Mouse (Mus musculus): Measurements from ENCODE around the gene Gramd4. TPM values are rescaled to one million over a fixed set of nuclear protein-coding genes. Genes with fewer than 3 reads are reported as not detected.
"Not testable (repeated sequence)": the region's sequence is repeated elsewhere in the genome, so short reads cannot be mapped to it uniquely, and the experiment has no call there.

Gramd4 gene
- total RNA-seq, 2 experiments from 2014 or later = 7.6 to 12.1 TPM

DNA sequence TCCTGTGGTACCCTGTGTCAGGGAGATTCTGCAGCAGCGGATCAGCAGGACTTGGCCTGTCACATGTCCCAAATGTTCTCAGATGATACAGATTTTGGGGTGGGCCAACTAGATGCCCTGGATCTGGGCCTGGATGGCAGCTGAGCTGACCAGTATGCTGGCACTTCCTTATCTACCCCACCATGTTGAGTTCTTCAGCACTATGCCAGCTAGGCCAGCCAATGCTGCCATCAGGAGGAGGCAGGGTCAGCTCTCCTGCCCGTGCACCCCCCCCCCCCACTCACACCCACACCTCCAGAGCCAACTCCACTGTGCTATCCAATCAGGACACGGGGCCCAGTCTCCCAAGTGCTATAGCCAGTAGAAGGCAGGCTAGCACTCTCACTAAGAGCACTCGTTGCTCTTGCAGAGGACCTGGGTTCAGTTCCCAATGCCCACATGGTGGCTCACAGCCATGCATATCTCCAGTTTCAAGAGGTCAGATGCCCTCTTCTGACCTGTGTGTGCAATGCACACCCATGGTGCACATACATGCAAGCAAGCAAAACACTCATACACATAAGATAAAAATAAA lies 7.2 kb upstream of the Gramd4 start:
- no peak for DNase-seq (ENCODE audit: low spot score)

DNA sequence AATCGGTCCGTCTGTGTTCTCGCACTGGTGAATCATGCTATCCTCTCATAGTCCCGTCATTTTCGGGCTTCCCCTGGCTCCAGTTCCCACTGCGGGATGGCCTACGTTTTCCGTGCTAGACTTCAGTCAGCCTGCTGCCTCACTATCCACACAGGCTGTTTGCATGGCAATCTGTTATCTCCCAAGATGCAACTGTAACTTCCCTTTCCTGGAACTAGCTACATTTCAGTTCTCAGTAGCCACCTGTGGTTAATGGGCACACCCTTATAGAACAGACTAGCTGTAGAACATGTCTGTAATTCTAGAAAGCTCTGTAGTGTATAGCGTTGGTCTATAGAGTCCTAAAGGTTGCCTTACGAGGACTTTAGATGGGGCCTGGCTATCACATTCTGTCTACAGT lies 6.3 kb upstream of the Gramd4 start:
- DNase-seq (ENCODE audit: low spot score) = no peak

DNA sequence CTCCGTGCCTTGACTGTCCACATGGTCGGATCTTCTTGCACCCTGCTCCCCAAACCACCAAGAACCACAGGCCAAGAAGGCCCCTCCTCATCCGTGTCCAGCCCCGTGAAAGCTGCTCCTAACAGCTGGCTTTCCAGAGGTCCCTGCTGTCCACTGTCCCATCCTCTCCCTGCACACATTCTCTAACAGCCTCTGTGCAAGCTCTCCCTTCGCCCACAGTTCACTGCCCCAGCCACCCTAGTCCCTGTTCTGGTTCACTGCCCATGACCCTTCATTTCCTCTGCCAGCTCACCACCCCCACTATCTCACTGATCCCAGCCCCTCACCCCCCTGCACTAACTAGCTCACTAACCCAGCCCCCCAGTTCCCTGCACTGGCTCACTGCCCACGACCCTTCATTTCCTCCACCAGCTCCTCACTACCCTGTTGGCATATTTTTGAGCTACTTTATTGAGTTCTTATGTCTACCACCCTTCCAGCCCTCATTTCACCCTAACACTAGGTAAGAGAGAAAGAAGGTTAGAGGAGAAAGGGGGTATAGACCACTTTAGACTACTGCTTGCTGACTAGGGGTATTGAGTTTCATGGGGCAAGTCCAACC lies 5.5 kb upstream of the Gramd4 start:
- no peak for DNase-seq (ENCODE audit: low spot score)

DNA sequence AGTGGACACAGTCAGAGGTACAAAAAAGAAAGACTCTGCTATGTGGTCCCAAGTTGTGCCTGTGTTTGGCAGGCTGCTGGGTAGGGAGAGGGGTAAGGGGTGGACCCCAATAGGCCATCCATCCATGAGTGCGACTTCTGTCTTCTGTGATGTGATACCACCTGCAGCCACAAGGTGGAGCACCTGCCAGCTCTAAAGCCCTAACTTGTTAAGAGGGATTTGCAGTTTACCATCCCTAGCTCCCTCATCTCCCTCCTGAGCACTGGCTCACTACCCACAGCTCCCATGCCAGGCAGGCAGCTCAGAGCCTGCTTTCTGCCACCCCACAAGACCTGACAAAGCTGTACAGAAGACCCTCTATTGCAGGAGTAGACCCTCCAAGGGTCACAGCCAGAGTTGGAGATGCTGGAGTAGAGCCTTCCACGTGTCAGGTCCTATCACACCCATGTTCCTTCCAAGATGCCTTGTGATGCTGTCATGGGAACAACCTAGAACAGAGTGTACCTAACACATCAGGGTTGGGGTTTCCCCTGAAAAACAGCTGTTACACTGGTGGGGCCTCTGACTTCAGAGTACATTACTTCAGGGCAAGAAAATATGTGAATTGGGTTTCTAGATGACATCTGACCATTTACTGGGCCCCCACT lies 3.5 kb upstream of the Gramd4 start:
- peak; percentile 86 for DNase-seq (ENCODE audit: low spot score)

DNA sequence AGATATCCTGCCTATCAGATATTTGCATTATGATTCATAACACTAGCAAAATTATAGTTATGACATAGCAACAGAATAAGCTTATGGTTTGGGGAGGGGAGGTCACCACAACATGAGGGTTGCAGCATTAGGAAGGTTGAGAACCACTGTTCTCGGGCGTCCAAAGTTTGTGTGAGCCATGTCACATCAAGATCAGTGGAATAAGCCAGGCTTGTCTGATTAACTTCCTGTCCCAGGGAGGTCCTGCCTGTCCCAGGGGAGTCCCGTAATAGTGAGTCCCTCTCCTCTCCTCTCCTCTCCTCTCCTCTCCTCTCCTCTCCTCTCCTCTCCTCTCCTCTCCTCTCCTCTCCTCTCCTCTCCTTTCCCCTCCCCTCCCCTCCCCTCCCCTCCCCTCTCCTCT lies 2.6 kb upstream of the Gramd4 start:
- not testable (repeated sequence) for DNase-seq (ENCODE audit: low spot score)

DNA sequence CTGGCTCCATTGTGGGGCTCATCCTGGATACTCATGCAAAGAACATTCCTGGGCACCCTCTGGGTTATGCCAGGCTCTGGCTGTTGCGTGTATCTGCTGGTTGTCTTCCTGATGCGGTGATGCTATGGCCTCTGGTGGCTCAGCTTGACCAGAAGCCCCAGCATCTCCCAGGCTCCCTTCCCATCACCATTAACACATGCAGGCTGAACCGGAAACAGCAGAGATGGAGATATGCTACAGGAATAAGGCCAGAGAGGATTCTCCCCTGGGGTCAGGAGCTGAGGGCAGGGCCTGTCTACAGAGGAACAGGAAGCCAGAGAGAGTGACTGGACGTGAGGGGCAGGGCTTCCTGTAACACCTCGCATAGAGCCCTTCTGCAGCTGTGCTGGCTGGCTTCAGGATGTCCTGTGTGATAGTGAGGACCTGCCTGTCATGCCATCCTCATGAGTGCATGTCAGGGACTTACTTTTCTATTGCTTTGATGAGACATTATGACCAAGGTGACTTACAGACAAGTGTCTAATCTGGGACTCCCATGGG lies 1.2 kb upstream of the Gramd4 start:
- DNase-seq (ENCODE audit: low spot score) = no peak

DNA sequence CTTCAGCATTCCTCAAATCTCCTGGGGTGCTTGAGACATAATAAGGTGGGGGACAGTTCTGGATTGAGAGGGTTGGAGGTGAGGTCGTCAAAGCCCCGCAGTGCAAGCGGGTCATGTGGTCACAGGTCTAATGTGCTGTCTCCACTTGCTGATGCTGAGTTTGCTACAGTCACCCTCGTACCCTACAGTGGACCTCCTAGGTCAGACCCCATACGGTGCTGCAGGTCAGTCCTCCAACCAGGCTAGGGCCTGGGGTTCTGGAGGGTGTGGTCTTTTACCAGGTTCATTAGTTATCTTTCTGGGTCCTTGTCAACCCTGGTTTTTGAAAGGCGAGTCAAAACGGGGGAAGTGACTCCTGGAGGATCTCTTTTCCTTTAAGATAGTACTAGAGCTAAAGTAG lies 413 bp downstream of the Gramd4 start:
- DNase-seq (ENCODE audit: low spot score) = no peak

DNA sequence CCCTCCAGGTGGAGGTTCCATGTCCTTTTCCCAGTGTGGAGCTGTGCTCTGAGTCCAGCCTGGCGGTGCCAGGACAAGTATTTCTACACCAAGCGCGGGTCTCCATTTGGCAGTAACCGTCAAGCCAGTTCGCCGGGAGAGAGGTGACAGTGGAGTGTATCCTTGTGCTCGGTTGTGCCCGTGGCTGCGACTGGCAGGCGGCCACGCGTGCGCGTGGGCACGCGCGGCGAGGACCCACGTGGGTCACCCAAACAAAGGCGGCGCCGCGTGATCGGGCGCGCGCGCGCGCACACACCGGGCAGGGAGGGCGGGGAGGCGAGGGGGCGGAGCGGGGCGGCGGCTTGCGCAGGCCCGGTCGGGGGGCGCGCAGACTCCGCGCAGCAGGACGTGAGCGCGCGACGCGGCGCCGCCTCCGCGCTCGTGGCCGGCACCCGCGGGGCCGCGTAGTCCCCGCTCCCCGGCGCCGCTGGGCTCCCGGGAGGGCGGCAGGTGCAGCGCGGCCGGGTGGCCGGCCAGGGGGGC lies 960 bp downstream of the Gramd4 start:
- peak; percentile 73 for DNase-seq (ENCODE audit: low spot score)

DNA sequence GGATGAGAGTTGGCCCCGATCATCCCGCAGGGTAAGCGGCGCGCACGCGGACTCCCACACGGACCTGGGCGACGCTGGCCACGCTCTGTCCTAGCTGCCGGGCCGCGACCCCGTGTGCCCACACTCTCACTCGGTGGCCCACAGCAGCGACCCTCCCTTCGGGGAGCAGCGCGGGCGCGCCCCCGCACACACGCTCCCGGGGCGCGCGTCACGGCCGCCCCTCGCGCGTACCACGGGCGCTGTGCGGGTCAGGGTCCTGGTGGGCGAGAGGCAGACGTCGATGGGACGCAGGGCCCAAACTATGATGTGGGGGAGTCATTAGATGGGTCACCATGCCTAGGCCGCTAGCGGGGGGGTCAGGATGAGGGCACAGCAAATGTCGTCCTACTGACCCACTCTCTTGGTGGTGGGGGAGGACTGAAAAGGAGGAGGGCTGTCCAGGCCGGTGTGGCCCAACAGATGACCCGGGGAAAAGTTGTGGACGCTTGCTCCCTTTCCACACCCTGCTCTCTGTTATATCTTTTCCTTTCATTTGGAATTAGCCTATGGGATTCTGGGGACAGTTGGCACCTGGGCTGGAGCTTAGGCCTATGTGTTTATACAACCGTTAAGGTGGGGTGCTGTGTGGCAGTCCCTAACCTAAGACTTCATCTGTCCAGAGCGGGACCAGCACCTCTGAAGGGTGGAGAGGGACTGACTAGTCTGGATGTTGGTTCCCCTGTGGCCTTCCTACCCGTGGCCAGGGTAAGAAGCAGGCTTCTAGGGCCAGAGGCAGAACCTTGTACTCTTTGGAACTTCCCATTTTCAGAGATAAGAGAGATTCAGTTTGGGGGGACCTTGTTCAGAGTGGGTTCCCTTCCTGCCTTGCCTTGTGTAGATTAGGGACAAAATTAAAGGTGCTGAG lies 1.7 kb downstream of the Gramd4 start:
- peak; percentile 36 for DNase-seq (ENCODE audit: low spot score)

DNA sequence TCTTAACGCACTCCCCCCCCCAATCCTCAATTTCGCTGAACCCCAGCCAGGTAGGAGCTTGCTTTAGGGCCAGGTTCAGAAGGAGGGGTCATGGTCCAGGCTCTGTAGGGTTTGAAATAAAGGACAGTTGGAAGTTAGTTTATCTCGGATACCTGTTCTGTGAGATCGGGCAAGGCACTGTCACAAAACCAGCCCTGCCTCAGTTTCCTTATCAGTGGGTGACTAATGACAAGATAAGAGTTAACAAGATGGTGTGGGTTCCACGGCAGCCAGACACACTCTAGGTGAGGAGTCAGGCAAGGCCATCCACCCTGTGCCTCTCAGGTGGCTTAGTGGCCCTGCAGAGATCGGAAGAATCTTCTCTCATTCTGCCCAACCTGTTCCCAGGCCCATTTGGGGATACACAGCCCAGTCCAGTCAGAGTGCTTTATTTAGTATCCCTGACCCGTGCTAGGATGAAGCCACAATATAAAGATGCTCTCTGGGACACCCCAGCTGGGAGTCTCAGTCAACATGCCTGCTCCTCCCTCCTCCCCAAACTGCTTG lies 2.4 kb downstream of the Gramd4 start:
- DNase-seq (ENCODE audit: low spot score) = no peak

DNA sequence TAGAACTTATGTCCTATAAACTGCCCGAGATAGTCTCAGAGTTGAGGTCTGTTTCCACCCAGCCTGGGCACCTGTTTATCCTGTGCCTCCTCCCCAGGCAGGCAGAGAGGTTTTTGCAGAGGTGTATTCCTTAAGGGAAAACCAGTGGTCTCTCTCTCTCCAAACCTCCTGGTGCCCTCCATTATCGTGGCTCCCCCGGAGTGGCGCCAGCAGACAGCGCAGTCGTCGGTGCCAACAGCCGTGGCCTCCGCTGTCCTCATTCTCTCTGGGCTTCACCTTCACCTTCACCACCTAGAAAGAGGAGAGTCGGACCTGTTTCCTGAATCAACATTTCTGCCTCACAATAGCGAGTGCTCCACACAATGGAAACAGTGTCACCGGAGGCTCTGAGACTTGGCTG lies 3.1 kb downstream of the Gramd4 start:
- no peak for DNase-seq (ENCODE audit: low spot score)

DNA sequence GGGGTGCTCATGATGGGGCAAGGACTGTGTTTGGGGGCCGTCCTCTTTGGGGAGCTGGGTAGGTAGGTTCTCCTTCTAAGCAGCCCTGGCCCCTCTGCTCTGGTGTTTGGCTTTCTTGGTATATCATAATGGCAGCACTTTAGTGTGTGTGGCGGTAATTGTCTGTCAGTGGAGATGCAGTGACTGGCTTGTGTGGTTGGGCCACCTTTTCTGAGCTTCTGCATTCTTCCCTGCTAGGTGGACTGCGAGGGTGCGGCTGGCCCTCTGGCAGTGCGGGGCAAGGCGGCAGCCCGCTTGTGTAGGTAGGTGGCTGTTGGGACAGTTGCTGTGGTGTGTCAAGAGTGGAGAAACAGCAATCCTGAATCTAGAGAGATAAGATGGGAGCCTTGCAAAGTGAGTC lies 3.7 kb downstream of the Gramd4 start:
- DNase-seq (ENCODE audit: low spot score) = no peak

DNA sequence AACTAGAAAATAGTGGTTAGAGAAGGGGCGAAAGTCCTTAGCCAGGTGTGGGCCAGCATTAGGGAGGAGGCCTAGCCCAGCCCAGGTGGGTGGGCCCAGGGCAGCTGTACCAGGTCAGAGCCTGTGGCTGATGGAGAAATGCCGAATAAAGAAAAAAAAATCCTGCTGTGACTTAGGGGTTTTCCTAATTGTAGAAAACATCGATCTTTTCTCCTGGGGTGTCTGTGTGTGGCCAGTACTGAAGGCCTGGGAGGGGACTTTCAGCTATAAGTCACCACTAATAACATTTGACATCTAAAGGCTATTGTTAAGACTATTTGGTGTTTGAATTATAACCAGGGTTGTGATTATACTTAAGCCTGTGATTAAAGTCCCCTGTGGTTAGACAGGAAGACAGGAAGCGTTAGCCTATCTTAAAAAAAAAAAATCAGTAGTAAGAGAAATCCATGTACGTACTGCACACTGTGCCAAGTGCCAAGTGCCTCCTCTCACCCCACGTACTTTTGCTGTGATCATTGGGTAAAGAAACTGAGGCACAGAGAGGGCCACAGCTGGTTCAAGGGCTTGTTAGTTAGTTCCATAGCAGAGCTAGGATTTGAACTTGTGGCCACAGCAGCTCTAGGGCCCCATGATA lies 4.5 kb downstream of the Gramd4 start:
- no peak for DNase-seq (ENCODE audit: low spot score)

DNA sequence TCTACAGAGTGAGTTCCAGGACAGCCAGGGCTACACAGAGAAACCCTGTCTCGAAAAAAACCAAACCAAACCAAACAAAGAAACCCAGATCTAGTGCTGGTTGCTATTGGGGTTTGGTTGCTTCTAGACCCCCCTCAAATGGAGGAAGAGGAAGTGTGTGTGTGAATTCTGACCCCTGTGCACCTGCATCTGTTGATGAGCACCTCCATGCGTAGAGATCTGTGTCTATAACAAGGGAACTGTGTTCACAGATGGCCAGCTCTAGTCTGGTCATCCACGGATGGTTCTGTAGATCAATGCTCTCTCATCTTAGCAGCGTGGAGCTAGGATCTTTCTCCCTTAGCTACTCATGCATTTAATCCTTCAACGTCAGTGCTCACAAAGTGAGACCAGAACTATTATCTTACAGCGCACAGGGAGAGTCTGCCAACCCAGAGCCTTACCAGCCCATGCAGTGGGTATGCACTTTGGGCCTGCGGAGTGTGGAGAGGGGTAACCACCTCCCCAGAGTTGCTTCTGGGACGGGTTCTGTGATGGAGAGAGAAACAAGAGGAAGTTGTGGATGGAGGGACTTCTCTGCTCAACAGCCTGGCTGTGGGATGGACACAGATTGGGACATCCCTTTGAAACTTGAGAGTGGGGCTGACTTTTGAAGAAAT lies 6.8 kb downstream of the Gramd4 start:
- DNase-seq (ENCODE audit: low spot score) = no peak

DNA sequence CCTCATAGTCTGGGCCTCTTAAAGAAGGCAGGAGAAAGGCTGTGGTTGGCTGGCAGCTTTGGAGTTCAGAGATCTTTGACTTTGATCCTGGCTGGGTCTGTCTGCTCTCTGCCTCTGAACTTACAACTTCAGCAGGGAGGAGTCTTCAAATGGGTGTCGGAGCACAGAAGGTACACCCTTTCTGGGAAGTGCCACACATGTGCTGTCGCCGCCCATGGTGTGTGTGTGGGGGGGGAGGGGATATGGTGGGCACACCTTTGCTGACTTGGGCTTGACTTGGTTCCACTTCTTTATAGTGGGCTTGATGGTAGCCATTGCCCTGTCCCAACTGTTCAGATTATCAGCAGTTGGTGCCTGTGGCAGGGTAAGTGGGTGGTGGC lies 7.3 kb downstream of the Gramd4 start:
- DNase-seq (ENCODE audit: low spot score) = no peak

DNA sequence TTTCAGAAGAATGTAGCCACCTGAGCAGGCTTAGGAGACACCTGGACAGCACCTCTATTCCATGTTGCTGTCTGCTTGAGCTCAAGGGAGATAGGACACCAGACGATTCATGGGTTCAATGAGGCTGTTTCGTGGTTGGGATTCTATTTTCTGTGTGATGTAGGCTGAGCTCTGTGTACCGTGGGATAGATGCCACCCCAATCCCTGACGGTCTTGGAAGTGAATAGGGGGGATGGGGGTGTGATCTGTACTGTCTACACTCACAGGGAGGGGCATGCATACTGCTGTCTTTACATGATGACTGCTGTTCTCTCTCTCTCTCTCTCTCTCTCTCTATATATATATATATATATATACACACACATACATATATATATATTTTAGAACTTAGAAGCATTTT lies 7.9 kb downstream of the Gramd4 start:
- no peak for DNase-seq (ENCODE audit: low spot score)

DNA sequence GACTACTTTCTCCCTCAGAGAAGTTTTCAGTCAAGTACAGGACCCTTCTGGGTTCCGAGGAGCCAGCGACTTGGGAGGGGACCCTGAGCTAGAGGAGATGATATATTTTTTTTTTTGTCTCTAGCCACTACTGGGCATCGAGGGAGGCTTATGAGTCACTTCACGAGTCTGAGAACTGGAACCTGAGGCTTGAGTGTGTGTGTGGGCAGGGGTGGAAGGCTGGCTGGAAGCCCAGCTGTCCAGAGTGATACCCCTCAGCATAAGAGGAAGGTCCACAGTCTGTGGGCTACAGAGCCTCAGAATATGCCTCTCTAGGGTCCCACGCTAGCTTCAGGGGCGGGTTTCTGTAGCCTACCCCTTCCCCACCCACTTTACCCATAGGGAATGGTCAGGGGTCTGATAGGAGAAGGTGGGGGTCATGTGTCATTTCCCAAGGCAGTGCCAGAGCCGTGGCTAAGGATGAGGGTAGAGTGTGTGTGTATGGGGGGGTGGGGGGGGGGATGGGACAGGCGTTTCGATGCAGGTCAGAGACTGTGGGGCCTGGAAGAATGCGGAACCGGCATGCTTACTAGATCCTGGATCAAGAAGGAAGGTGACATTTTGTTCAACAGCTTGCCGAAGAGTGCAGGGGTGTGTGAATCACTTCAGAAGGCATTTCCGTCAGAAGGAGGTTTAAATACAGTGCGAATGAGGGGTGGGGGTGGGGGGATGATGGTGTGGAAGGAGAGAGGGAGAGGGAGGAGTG lies 9.5 kb downstream of the Gramd4 start:
- DNase-seq (ENCODE audit: low spot score) = no peak

DNA sequence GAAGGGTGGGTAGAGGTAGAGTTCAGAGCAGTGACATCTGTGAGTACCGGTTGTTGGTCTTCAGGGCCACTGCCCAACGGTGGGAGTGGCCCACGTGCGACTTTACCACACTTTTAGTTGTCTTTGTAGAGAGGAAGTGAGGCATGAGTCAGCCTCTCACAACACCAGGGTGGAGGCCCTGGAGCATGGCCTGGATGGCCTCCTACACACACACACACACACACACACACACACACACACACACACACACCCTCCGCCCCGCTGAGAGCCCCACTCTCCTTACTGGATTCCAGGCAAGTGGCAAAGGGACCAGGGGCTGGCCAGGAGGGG lies 10.1 kb downstream of the Gramd4 start:
- DNase-seq (ENCODE audit: low spot score) = no peak

DNA sequence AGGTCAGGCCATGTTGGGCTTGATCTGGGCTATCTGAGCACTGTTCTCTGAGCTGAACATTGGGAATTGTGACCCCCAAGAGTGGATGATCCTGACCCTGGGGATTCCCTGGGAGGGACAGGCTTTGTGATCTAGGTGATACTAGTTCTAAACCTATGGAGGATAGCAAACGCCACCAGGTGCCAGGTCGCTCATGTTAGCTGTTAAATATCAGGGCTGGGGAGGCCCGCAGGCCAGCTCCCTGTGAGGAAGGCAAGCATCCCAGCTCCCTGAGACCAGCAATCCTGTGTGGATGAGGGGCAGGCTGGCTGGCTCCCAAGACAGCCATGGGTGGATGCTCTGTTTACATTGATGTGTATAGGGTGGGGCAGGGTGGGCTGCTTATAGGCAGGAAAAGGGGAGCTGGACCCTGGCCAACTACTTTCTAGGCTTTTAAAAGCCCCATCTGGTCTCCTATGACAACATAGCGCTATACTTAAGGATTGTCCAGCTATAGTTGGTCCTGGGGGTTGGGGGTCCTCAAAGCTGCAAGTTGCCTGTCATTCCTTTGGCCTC lies 10.5 kb downstream of the Gramd4 start:
- DNase-seq (ENCODE audit: low spot score) = no peak
